Mouse (Mus musculus) E14TG2a.4 (cell line): ENCODE results near the gene Enpp4.

ENCODE experiments used
- CTCF ChIP-seq: conservative IDR thresholded peaks from 2 replicates; pipeline ENCODE4 v1.5.1; 2014; ENCODE audit warnings: low read length
- NANOG ChIP-seq: IDR thresholded peaks from 2 replicates; pipeline ENCODE4 v1.6.1; 2014; ENCODE audit warnings: borderline replicate concordance, low read length, mixed read lengths

DNA sequence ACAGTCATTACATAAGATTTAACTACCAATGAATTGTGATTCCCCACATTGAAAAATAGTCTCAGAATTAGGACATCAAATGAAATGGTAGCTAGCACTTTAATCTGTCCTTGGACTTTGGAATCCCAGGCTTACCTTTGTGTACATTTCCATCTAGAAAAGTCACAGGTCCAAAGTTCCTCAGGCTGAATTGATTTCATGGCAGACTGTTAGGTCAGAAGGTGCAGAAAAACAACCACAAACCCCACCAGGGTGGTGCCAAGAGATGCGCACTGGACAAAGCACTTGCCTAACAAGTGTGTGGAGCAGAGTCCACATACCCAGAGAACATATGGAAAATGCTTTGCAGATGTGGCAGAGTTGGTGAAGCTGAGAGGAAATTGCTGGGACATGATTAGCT lies 48.5 kb downstream of the Enpp4 start:
- TF ChIP-seq CTCF (no peak), NANOG (no peak)
